Mouse (Mus musculus) lung, postnatal 4 days (tissue): ENCODE measurements around the gene 1700037C18Rik.
"Not testable (repeated sequence)": the region's sequence is repeated elsewhere in the genome, so short reads cannot be mapped to it uniquely, and the experiment has no call there.

ENCODE experiments used
- DNase-seq, 2 experiments: peaks; one replicate each; pipeline ENCODE4 v3.0.0; 2021

The 1700037C18Rik gene

GRCm38 (mm10) chr16:3871815-3872214 is 36.7 kb downstream of the 1700037C18Rik start:
- DNase-seq = no peak

- no peak for DNase-seq
Measured at GRCm38 (mm10) chr16:3859254-3859653, 49.2 kb downstream of the 1700037C18Rik start.

- no peak for DNase-seq
Measured at GRCm38 (mm10) chr16:3855776-3856175, 52.7 kb downstream of the 1700037C18Rik start.

DNA sequence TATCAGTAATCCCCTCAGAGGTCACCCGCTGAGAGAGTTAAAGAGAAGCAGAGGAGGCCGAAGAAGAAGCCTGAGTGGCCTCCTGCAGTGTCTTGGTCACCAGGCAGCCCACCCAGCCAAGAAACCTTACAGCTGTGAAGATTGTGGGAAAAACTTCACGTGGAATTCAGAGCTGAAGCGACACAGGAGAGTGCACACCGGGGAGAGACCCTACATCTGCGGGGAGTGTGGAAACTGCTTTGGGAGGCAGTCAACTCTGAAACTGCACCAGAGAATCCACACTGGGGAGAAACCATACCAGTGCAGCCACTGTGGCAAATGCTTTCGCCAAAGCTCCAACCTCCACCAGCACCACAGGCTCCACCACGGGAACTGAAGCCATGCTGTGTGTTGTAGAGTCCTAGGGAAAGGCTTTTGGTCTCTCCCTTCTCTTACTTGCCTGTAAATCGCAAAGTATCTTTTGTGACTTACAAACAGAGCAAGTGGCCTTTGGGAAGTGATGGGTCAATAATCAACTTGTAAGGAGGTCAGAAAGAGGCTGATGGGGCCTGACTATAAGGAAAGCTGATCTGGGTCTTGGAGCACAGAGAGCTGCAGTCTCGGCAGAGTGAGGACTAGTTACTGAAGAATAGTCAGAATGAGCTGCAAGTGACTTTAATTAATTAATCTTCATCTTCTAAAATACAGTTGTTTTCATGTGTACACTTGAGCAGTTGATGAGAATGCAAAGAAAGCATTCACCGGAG is 53.9 kb downstream of the 1700037C18Rik start:
- DNase-seq = no peak

- no peak for DNase-seq
Measured at GRCm38 (mm10) chr16:3852586-3852985, 55.9 kb downstream of the 1700037C18Rik start.

GRCm38 (mm10) chr16:3851301-3851700 is 57.2 kb downstream of the 1700037C18Rik start:
- not testable (repeated sequence) for DNase-seq

GRCm38 (mm10) chr16:3848416-3848815 is 60.1 kb downstream of the 1700037C18Rik start:
- no peak for DNase-seq

- no peak for DNase-seq
Measured at GRCm38 (mm10) chr16:3847871-3848270, 60.6 kb downstream of the 1700037C18Rik start.

DNA sequence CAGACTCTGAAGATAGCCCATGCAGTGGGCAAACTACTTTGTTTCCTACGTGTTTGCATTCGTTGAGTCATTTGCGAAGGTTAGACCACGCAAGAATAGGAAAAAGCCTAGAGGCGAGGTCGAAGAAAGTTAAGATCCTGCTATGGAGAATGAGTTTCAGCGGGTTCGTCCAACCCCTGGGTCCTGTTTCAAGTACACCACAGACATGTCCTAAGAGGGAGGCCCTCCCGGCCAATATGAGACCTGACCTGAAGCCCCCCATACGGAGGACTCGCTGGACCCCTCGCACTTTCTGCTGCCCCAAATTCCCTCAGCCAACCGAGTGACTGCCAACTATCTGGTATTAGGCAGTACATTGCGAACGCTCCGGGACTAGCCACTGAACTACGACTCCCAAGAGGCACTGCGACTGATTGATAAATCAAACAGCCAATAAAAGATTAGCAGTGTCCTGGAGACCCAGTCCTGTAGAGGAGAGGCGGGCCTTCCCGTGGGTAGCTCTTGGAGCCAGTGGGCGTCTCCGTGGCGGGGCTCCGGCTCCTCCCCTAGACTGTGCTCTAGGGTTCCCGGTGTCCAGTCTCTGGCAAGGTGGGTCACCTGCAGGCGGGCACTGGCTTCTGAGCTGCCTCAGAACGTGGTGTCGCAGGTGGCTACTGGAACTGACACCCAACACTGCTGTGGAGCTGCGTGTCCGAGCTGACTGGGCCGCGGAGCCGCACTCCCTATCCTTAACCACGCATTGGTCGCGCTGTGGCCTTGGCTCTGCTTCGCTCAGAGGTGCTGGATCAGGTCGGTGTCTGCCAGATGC is 61.6 kb downstream of the 1700037C18Rik start, which contains the start of gene Zfp174:
Zfp174 (plus strand) TSS at position 558 of the 808 bp plus-strand sequence.
- DNase-seq = peak; percentile 94 to 95
